Mouse (Mus musculus) activated CD4-positive, CD25-positive, alpha-beta regulatory T cell (primary cell): ENCODE results near the gene 1700007K13Rik. TPM values are rescaled to one million over a fixed set of nuclear protein-coding genes. Genes with fewer than 3 reads are reported as not detected.

Experiments used
- polyA plus RNA-seq, 2 experiments: library from polyadenylated mRNA; unstranded; fragments of 100-300 nt; shearing (Covaris generic); gene quantifications; one replicate each; pipeline ENCODE4 v1.2.1; 2017

The 1700007K13Rik gene
- under 1 TPM in 1 of 2 experiments, not detected in 1; 0.64 TPM for polyA plus RNA-seq

GRCm38 (mm10) chr2:28465836-28466518 lies at the start of gene 1700007K13Rik:
Gene 1700007K13Rik, minus strand, starts transcription at chr2:28466332.

DNA sequence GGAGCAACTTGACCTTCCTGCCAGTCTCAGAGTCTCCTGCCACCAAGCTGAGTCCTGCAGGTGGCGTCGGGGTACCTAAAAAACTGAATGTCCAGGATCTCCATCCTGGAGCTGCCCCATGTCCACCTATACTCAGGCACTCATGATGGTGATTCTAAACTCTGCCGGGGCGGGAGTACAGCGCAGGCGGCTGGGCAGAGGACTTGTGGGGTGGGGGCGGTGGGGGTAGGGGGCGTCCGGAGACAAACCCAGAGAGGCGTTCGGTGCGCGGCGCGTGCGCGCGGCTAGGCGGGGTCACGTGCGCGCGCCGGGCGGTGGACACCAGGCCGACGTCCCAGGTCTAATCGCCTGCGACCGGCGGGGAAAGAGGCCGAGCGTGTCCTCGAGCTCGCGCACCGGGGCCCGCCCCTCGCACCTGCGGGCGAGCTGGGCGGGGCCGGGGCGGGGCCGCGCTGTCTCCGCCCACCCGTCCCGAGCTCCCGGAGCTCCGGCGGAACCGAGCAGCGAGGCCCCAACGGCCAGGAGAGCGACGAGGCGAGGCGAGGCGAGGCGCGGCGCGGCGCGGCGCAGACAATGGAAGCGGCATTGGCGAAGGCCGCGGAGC lies 46.8 kb upstream of the 1700007K13Rik start, which contains the start of gene Ralgds:
Gene Ralgds (plus strand): TSS at position 328 of the 604 bp plus-strand sequence.

GRCm38 (mm10) chr2:28505795-28506194 lies 39.7 kb upstream of the 1700007K13Rik start, which contains the start of gene Gm10134:
Gene Gm10134, plus strand, starts transcription at chr2:28506095.

GRCm38 (mm10) chr2:28496671-28497070 lies 30.5 kb upstream of the 1700007K13Rik start, which contains the start of gene Gbgt1:
Gene Gbgt1, plus strand, starts transcription at chr2:28496891.

DNA sequence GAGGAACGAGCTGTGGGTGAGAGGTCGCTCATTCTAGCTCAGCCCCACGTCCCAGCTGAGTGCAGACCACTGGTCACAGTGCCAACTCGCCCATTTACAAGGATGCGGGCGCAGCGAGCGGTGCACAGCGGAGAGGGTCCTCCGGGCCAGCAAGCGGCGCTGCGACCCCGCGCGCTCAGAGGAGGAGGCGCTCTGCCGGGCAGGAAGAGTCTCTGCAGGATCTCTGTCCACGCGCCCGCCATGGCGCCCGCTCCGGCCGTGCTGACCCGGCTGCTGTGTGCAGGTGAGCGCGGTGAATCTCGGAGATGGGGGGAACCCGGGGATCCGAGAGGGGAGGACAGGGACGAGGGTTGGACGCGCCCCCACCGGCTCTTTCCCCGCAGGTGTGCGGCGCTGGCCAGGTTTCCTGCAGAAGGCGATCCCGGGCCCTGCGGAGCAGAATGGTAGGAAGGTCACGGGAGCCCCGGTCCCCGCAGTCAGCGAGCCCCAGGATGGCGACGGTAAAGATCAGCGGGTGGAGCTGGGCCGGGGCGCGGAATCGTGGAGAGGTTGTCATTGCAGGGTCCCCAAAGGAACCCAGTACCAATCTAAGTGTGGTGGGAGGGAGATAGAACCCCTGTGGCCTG lies 1.8 kb upstream of the 1700007K13Rik start, which contains the start of gene Mrps2:
Gene Mrps2 (plus strand): TSS at position 207 of the 626 bp plus-strand sequence.

DNA sequence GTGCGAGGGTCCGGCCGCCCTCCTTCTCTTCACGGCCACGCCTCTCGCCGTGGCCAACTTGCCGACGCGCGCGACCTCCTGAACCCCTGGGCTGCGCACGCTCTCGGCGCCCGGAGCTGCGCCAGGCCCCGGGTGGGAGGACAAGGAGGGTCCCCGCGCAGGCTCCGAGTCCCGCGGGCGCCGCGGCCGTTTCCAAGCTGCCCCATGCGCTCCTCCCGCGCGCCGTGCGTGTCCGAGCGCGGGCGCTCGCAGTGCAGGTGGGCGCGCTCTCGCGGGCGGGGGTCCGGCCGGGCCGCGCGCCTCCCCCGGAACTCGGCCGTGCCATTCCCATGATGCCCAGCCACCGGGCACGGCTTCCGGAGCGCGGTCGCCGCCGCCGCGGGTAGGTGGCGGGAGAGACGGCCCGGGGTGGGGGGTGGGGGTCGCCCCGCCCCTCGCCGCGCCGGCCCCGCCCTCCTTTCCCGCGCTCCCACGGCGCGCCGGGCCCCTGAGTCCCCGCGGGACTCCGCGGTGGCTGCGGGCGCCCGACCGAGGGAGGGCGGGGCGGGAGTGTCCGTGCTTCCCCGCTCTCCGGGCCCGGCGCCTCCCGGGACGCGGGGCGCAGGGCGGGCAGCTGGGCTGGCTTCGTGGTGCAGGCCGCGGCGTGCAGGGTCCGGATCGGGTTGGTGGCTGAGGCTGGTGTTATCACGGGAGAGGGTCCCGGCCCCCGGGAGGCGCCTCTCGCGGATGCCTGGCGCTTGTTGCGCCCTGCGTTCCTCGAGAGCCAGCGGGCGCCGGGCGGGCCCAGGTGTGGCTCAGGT lies 19.4 kb downstream of the 1700007K13Rik start, which contains the start of gene Ppp1r26:
Gene Ppp1r26 (plus strand): TSS at position 286 of the 800 bp plus-strand sequence.

Other genes starting within 250 kb of the 1700007K13Rik start
- not detected for gene Ppp1r26, start 19.5 kb downstream of the 1700007K13Rik start, polyA plus RNA-seq
- 10 to 100 TPM; 27.4 to 34.1 TPM for gene Mrps2, start 1.7 kb upstream of the 1700007K13Rik start, polyA plus RNA-seq
- gene Gbgt1, start 30.6 kb upstream of the 1700007K13Rik start, polyA plus RNA-seq, result under 1 TPM in 1 of 2 experiments, not detected in 1; 0.12 TPM
- gene Gm10134, start 39.8 kb upstream of the 1700007K13Rik start, polyA plus RNA-seq, result under 1 TPM; 0.78 to 0.84 TPM
- gene Ralgds, start 46.8 kb upstream of the 1700007K13Rik start, polyA plus RNA-seq, result 10 to 100 TPM; 14.1 to 38.3 TPM
- gene Cel, start 97.1 kb upstream of the 1700007K13Rik start, polyA plus RNA-seq, result under 1 TPM in 1 of 2 experiments, not detected in 1; 0.25 TPM
- gene Gtf3c5, start 117.4 kb upstream of the 1700007K13Rik start, polyA plus RNA-seq, result 10 to 100 TPM; 14.2 to 23.5 TPM
- gene Gfi1b, start 155.7 kb upstream of the 1700007K13Rik start, polyA plus RNA-seq, result 1 to 10 TPM in 1 of 2 experiments, not detected in 1; 2.0 TPM
- gene Tsc1, start 174.9 kb upstream of the 1700007K13Rik start, polyA plus RNA-seq, result 10 to 100 TPM; 24.0 to 26.5 TPM
- gene Spaca9, start 233.4 kb upstream of the 1700007K13Rik start, polyA plus RNA-seq, result not detected
- gene Ak8, start 233.8 kb upstream of the 1700007K13Rik start, polyA plus RNA-seq, result under 1 TPM in 1 of 2 experiments, not detected in 1; 0.50 TPM